Mouse (Mus musculus) adrenal gland, postnatal 0 days (tissue): ENCODE measurements around the gene Vsig2. TPM values are rescaled to one million over a fixed set of nuclear protein-coding genes. Genes with fewer than 3 reads are reported as not detected.

Experiments used
- polyA plus RNA-seq: library from polyadenylated mRNA; unstranded; fragments of >200 nt; fragmentation: Nextera tagmentation; extraction: Ambion mirVana; gene quantifications from 2 replicates; pipeline ENCODE4 v1.2.1, GENCODE M21; 2015

Vsig2 gene
- polyA plus RNA-seq: 0.92 and 3.2 TPM in 2 replicates

DNA sequence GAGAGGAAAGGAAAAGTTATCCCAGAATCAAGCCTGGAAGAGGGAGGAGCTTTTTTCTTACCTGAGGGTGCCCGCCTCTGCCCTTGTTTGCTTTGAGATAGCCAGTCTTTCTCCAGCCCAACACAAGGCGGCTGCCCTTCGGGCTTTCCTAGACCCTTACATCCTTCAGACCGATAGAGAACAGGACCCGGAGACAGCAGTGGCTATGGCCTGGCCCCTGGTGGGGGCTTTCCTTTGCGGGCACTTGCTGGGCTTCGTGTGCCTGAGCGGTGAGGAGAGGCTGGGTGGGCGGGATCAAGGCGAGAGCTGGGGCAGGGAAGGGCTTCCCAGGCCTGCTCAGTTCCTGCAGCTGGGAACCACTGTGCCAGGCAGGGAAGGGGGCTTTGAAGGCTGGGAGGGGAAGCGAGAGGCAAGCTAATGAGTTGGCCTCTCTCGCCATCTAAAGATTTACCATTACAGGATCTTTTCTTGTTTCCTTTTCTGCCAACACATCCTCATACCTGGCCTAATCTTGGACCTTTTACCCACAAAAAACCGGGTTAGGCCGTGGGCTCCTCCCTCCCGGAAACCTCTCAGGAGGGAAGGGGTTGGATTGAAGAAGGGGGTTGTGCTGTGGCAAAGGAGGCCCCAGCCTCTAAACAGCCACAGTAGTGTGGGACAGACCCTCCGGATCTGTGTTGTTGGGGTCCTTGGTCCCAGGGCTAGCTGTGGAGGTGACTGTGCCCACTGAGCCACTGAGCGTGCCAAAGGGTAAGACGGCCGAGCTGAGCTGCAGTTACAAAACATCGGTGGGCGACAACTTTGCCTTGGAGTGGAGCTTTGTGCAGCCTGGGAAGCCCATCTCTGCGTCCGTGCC is at the start of gene Vsig2:
Gene Vsig2, plus strand, starts transcription at position 86 of the 856 bp plus-strand sequence.

DNA sequence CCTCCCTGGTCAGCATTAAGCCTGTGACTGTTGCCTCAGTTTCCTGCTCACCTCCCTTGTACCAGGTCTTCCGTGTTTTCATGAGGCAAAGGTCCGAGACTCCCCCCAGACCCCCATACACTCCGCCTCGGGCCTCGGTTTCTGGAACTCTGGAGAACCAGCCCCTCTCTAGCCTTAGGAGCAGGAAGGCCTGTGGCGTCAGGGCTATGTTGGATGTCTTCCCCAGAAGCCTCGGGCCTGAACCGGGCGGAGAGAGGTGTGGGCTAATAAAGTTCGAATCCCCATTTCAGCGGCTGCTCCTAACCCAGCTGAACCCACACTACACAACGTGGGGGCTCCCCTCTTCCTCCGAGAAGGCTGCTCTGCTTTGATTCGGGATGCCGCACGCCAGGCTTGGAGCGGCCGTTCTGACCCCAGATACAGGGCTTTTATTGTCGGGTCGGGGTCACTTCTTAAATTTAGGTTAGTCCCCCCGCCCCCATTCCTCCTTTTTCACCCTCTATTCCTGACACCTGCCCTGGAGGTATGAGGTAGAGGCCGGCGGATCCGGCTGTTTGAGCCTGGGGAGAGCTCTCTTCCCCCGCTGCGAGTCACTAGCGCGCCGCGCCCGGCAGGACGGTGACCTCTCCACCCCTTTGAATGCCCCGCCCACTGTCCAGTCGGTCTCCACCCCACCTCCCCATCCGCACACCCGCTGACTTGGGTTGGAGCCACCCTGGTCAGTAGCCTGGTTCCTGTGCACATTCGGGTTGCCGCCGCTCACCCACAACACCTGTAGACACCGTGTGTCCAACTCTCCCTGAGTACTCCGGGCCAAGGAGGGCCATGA is 11.4 kb upstream of the Vsig2 start, which contains the start of gene Esam:
Gene Esam, plus strand, starts transcription at position 683 of the 829 bp plus-strand sequence.

GRCm38 (mm10) chr9:37552536-37553293 is 13.7 kb downstream of the Vsig2 start, which contains the start of gene Nrgn:
Gene Nrgn, minus strand, starts transcription at chr9:37552904.

DNA sequence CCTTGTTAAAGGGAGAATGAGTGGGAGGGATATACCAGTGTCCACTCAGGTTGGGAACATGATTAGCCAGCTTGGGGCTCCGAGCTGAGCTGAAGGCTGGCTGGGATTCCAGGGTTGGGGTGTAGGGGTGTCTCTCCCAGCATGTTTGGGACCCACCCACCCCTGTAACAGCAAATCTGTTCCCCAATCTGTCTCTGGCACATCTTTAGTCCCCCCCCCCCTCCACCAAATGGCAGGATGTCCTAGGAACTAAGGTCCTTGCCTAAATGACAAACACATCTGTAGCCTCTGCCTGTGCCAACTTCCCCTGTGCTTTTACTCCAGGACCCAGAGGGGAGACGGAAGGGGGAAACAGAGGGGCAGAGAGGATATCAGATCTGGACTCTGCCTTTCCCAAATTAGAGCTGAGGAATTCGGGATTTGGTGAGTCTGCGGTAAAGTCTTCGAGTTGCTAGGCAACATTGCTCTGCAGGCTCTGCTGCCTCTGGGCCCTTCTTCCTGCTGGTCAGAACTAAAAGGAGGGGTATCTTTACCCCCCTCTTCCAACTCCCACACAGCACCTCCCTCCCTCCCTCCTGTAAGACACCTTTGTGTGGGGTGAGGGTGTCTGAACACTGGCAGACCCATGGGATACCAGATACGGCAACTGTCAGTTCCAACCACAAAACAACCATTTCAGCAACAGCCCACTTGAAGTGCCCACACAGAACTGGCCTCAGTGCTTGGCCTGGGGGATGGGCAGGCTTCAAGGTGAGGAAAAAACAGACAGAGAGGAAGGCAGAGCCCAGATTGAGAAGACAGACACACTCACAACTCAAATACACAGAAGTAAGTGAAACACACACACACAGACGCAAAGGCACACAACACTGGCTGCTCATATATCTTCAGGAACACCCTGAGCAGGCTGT is 16.0 kb downstream of the Vsig2 start, which contains the start of gene Siae:
Gene Siae, plus strand, starts transcription at position 861 of the 911 bp plus-strand sequence.

Other genes with a start within 250 kb of the Vsig2 start
- gene Ccdc15, start 190.8 kb upstream of the Vsig2 start, polyA plus RNA-seq: 2.6 and 3.5 TPM in 2 replicates
- gene Hepacam, start 171.9 kb upstream of the Vsig2 start, polyA plus RNA-seq: 0.16 and 0.39 TPM in 2 replicates
- gene Robo4, start 137.4 kb upstream of the Vsig2 start, polyA plus RNA-seq: 4.3 and 11.5 TPM in 2 replicates
- 0.07 TPM in 1 of 2 replicates, not detected in the other for gene Robo3, start 106.0 kb upstream of the Vsig2 start, polyA plus RNA-seq
- 10.8 and 11.0 TPM in 2 replicates for gene Msantd2, start 49.9 kb upstream of the Vsig2 start, polyA plus RNA-seq
- 23.6 and 44.6 TPM in 2 replicates for gene Esam, start 11.2 kb upstream of the Vsig2 start, polyA plus RNA-seq
- gene Nrgn, start 13.6 kb downstream of the Vsig2 start, polyA plus RNA-seq: 2.0 and 3.4 TPM in 2 replicates
- 12.8 and 18.8 TPM in 2 replicates for gene Siae, start 16.4 kb downstream of the Vsig2 start, polyA plus RNA-seq
- gene Spa17, start 74.5 kb downstream of the Vsig2 start, polyA plus RNA-seq: 11.5 and 18.5 TPM in 2 replicates
- gene Tbrg1, start 118.1 kb downstream of the Vsig2 start, polyA plus RNA-seq: 123 and 129 TPM in 2 replicates
- 0.11 TPM in 1 of 2 replicates, not detected in the other for gene Panx3, start 130.0 kb downstream of the Vsig2 start, polyA plus RNA-seq
- not detected in 2 replicates for gene Olfr160, start 177.0 kb downstream of the Vsig2 start, polyA plus RNA-seq
- not detected in 2 replicates for gene Olfr874, start 205.9 kb downstream of the Vsig2 start, polyA plus RNA-seq
- gene Olfr875, start 232.6 kb downstream of the Vsig2 start, polyA plus RNA-seq: not detected in 2 replicates